Mouse (Mus musculus) olfactory bulb, adult 2 months (tissue): Measurements from ENCODE around the gene Mapkap1.

Experiments used
- CTCF ChIP-seq: fragments of 200-500 bp; IDR thresholded peaks from 2 replicates; pipeline ENCODE4 v1.5.1; 2012; ENCODE audit warnings: low read depth, mild to moderate bottlenecking, low read length, moderate library complexity; ENCODE audit not compliant: insufficient read depth
- POLR2A ChIP-seq: fragments of 200-500 bp; IDR thresholded peaks from 2 replicates; pipeline ENCODE4 v1.6.1; 2012; ENCODE audit warnings: mild to moderate bottlenecking, low read depth, low read length, moderate library complexity; ENCODE audit not compliant: insufficient read depth

GRCm38 (mm10) chr2:34642351-34642750, 235.8 kb downstream of the Mapkap1 start:
- TF ChIP-seq CTCF (no peak), POLR2A (no peak)
